Mouse (Mus musculus) cerebellum, adult 8-10 months (tissue): ENCODE measurements around the gene T.
"Not testable (repeated sequence)": the region's sequence is repeated elsewhere in the genome, so short reads cannot be mapped to it uniquely, and the experiment has no call there.

Experiments used
- DNase-seq: peaks from one replicate; pipeline ENCODE4 v3.0.0; 2022

T gene

DNA sequence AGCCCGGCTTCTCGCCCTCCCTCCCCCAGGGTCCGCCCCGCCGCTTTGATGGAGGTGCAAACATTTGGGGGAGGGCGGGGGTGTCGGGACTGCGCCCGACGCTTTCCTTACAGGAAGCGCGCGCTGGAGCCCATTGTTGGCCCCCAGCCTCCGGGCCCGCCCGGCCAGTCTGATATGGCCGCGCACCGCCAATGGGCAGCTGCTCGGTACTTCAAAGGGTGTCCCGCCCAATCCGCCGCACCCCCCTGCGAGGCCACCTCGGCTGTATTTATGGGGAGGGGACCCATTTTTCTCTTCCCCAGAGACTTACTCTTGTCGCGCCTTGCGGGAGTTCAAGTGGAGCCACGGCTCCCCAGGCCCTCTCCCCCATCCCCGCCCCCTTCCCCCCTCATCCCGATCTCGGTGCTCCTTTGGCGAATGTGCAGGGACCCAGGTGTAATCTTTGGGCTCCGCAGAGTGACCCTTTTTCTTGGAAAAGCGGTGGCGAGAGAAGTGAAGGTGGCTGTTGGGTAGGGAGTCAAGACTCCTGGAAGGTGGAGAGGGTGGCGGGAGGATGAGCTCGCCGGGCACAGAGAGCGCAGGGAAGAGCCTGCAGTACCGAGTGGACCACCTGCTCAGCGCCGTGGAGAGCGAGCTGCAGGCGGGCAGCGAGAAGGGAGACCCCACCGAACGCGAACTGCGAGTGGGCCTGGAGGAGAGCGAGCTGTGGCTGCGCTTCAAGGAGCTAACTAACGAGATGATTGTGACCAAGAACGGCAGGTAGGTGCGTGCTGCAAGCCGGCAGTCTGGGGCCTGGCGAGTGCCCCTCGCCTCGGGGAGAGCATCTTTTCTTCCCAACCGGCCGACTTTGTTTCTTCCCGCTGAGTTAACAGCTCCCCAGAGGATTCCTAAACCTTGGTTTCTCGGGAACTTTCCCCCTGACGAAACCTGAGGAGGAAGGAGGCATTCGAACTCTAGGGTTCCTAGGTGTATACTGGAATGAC lies at the start of gene T:
T (plus strand) TSS at position 446 of the 983 bp plus-strand sequence.
- DNase-seq: no peak

DNA sequence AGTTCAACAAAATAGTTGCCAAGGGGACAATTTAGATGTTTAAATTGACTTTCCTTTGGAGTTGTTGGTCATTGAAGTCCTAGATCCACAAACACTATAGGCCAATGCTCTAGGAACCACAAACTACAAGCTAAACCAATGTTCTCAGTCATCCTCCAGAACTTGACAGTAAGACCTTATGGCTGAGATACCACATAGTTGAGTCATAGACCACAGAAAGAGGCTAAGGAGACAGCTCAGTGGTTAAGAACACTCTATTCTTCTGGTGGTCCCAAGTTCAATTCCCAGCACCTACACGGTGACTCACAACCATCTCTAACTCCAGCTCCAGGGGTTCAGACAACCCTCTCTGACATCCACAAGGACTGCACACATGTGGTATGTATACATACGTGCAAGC lies 48.8 kb upstream of the T start:
- no peak for DNase-seq

DNA sequence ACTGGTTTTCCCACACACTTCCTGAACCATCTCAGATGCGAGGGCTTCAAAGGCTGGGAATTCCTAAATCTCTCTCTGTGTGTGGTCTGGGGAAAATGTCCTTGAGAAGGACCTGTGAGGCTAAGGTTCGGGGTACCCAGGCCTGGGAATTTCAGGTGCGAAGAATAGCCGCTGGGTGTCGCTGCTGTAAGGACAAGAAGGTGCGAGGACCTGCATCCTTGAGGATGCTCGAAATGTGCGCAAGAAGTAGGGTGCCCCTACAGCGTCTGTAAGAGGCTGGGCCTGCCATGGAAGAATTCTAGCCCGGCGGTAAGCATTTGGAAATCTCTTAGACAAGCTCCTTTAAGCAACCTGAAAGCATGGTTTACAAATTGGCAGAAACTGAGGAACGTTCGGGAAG lies 45.8 kb upstream of the T start:
- DNase-seq: no peak

DNA sequence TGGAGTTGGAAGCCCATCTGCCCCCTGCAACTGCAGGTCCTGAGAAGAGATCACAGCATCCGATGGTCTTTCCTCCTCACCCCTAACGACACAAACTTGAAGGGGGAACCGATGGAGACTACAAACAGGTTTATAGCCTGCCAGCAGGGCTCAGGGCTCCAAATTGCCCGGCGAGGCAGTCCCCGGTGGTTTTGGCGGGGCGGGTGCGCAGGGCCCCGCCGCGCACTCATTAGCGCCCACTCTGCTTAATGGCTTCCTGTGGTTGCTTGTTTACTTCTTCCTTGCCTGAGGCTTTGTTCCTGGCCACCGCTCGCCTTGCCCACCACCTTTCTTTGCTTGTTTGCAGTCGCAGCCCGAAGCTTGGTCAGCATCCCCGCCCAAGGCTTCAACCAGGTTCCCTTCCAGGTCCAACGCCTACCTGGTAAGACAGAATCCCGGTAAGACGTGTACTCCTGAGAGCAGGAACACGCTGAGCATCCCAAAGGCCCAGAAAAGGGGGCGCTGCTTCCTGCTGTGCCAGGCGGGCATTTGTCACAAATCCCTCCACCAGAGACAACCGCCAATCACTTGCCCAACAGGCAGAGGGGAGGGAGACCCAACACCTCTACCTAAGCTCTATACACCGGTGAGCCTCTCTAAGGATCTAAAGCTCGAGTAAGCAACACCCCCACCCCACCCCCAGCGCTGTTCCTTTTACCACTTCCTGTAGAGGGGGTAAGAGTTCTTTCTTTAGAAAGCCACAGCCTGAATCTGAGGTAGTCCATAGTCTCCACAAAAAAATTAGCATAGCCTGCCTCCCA lies 45.0 kb upstream of the T start:
- DNase-seq: no peak

DNA sequence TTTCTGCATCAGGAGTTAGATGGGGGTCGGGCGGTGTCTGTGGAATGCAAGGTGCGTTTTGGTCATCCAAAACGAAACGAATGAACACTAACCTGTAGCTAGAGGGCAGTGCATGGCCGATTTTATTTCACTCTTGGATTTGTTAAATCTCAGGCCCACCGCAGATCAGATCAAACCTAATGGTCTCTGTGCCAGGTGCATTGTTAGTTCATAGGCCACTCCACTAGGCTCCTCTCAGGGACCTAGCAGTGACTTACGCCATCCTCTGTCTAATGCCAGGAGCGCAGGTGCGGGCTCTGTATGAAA lies 44.5 kb upstream of the T start:
- no peak for DNase-seq

DNA sequence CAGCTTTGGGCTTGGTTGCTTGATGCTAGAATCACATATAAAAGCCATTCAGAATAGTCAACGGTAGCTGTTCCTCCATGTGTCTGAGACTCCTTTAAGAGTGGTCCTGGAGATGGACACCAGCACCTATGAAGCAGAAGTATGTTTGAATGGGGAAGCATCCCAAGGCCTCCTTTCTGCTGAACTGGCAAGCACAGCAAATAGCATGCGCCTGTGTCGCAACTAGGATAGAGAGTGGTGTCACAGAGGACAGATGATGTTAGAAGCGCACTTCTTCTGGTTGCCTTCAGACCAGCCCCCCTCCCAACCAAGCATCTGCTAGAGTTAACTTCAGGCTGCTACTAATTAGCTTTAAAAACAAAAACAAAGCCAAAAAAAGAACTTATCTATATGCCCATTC lies 43.7 kb upstream of the T start:
- no peak for DNase-seq

DNA sequence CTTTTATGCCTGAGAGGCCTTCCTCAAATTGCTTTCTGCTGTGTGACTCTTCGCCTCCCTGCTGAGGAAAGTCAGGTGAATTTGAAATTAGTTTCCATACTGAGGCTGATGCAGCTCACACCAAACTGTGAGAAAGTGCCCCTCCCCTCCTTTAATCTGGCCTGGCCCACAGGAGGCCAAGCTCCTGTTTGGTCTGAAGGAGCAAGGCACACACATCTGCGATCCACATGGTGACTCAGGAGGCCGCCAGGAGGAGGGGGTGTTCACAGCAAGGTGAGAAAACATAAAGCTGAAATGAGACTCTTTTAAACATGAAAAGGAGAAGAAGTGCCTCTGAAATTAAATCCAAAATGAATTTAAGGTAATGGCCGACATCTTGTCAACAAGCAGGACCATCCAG lies 37.9 kb upstream of the T start:
- no peak for DNase-seq

DNA sequence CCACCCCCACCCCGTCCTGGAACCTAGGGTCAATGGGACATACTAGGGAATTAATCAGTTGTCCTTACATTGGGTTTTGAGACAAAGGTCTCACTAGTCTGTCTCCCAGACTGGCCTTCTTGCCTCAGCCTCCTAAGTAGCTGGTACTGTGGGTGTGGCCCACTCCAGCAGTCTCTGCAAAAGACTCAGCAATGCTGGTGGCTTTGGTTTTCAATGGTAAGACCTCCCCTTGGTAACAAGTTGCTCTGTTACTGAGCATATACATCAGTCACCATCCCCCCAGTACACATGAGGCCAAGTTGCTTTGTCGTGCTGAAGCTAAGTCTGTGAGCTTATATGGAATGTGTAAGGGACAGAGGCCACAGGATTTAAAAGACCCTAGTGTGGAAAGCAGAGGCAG lies 36.3 kb upstream of the T start:
- DNase-seq: no peak

DNA sequence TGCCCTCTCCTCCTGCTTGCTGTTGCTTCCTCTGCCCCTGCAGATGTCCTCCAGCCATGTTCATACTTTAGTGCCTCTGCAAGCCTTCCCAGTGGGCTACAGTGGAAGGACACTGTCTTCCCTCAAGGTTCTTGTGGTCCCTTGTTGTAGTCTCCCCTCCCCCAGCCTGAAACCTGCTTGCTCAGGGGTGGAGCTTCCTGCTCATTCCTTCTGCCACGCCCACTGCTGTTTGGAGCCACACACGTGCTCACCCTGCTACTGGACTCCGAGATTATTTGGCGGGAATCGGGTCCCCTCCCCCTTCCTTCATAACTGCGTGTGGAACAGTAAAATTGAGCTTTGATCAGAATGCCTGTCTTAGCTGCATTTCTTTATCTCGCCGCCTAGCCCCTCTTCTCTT lies 30.3 kb upstream of the T start:
- DNase-seq: not testable (repeated sequence)

DNA sequence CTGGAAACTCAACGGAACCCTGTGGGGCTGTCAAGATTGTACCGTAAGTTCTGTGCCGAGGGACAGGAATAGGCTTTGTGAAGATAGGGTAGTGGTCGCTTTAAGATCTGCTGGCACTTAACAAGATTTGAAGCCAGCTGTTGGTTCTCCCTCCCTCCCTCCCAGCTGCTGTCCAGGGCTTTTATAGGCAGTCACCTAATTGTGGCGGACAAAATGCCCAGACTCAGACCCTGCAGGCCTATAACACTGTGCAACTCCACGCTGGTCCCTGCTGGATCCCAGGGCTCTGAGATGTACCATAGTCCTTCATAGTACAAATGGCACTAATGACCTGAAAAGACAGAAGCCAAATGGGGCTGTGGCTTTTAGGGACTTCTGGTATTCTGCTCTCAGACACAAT lies 27.9 kb upstream of the T start:
- DNase-seq: no peak

DNA sequence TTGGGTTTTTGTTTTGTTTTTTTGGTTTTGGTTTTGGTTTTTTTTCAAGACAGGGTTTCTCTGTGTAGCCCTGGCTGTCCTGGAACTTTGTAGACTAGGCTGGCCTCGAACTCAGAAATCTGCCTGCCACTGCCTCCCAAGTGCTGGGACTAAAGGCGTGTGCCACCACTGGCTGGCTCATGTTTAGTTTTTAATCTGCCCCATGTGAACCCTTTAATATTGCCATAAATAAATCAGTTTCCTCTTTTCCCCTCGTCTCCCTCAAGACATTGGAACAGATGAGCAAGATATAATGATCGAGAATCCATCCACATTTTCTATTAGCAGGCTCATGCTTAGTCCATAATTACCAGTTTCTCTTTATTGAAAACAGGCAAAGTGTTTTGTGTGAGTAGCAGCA lies 26.2 kb upstream of the T start:
- DNase-seq: not testable (repeated sequence)

DNA sequence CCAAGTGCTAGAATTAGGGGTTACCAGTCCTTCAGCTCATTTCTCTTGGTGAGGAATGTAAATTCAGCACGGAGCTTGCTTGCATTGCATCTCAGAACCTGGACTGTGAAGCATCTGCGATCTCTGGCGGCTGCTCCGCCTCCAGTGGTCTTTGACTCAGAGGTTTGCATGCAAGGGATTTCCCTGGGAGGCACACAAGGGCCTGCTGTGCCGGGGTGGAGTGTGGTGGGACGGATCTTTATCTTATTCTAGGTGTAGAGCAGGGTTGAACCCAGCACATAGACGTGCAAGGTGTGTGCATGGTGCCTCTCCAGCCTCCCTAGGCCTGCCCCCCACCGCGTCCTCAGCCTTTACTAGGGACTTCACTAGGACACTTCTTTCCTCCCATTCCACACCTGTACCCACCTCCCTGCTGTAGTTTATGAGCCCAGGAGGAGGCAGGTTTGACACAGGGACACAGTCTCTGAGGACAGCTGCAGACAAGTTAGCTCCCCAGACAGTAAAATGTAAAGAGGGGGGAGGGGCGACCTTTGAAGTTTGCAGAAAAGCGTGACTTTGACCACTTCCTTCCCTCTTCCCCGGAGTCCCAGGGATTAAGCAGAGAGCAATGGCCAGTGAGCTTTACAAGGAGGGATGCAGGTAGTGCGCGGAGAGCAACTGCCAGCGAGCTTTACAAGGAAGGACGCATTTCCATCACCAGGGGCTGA lies 25.5 kb upstream of the T start:
- DNase-seq: no peak

DNA sequence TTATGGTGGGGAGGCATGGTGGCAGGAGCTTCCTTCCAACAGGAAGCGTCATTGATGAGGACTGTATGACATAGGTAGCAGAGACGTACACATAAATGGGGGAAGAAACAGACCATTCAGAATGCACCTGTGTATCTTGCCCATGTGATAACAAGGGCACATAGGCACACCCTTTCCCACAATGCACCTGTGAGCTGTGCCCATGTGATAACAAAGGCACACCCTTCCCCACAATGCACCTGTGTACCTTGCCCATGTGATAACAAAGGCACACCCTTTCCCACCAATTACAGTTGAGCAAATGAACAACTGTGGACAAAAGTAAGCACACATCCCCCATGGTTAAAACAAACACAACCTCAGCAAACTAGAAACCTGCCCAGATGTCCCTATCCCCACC lies 23.9 kb upstream of the T start:
- DNase-seq: no peak

DNA sequence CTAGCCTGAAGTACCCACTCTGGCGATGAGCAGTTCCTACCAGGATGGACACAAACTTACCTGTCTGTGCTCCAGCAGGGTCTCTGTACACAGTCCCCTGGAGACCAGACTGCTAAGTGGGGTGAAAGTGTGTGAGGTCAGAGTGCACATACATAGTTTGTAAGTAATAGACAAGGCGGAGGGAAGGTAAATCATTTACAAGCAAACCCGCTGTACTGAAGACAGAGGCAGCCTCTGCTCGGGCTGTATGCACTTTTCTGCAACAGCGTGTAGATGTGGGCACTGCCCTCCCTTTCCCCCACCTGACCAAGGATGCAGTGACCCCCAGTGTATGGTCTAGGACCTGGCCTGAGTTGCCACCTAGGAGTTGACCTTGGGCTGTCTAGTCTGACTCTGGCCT lies 20.6 kb upstream of the T start:
- no peak for DNase-seq

DNA sequence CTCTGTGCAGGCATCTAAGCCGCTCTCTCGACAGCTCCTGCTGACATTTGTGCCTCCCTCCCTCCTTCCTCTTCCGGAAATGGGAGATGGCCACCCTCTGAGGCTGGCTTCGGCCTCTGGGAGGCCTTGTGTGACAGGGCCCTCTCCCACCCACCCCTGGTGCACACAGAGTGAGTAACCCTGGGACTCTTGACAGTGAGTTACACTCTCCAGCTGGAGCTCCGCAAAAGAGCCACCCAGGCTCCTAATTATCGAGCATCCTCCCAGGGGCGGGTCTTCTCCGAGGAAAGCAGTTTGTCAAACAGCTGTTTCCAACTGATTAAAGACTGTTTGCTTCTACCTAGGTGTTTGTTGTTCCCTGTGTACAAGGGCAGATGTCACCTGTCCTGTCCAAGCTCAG lies 18.7 kb upstream of the T start:
- DNase-seq: no peak

DNA sequence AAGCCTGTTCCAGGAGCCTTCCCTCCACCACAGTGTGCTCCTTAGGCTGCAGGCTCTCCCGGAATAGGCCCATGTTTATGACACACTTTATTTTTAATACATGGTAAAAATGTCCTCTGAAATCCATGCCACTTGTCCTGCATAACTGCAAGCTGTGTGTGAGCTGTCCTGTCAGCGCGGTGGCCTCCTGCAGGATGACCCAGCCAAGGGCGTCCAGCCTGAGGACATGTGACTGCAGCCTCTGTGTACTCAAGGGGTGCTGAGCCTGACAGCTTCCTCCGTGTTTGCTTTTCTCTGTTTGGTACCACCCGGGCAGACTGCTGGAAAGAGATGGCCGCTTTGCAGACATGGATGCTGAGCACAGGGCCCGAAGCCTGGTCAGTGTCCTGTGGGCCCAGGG lies 17.4 kb upstream of the T start:
- no peak for DNase-seq

DNA sequence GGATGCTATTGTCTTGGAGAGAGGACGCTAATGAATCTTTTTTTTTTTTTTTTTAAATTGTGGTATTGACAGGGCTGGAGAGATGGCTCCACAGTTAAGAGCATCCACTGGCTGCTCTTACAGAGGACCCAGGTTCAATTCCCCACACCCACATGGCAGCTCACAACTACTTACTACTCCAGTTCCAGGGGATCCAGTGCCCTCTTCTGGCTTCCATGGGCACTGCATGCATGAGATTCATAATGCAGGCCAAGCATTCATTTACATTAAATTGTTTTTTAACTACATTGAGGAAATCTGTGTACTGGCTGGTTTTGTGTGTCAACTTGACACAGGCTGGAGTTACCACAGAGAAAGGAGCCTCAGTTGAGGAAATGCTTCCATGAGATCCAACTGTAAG lies 13.5 kb upstream of the T start:
- no peak for DNase-seq

DNA sequence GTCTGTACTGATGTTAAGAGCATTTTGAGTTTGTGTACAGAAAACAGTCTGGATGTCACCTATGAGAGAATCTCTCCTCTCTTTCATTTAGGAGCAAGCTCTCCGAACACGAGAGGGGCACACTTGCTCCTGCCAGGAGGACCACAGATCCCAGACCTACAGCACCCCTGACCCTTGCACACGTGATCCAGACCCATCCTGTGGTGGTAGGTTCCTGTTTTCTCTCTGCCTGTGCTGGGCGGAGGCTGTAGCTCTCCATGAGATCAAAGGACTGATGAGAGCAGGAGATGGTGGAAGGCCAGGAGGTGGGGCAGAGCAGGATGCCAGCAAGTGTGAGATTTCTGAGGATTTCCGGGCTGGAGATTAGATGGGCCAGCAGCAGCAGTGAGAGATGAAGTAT lies 12.7 kb upstream of the T start:
- DNase-seq: no peak

DNA sequence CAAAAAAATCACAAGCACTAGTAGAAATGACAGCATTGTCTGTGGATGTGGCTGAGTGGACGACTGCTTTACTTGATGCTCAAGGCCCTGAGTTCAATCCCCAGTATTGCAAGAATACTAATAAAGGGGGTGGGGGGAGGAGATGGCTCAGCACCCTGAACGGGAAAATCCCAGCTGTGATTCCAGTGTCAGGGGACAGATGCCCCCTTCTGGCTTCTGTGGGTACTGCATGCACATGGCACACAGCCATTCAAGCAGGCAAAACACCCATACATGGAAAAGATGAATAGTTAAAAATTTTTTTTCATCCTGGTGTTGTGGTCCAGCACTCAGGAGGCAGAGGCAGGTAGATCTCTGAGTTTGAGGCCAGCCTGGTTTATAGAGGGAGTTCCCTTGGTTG lies 10.9 kb upstream of the T start:
- peak; percentile 12 for DNase-seq

DNA sequence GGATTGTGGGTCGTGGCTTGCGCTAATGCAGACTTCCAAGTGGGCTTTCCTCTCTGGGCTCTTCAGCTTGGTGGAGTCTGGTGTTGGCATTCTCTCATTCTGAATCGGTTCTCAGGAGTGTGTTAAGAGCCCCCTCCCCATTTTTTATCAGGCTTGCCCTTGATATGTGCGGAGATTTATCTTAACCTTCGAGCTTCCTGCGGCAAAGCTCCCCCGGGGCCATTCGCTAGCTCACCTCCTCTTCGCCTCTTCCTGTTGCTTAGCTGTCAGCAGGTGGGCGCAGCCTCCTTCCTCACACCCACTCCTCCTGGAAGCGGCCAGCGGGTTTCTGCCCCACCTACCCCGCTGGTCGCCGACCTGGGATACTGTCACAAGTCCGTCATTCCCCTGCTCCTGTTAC lies 4.8 kb upstream of the T start:
- DNase-seq: no peak

DNA sequence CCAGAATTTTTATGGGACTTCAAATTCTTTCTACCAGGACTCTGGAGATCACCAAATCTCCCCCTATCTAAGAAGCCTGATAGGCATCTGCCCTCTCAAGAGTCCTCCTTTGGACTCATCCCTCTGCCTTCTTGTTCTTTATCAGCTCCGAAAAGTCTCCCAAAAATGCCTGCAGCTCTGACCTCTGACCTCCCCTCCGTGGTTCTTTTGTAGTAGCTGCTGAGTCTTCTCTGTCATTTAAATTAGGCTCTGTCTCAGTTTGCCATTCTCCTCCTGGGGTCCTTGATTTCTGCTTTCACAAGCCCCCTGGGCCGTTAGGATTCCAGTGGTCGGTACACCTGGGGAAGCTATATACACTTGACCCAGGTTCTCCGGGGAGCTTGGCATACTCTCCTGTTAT lies 4.3 kb upstream of the T start:
- no peak for DNase-seq

DNA sequence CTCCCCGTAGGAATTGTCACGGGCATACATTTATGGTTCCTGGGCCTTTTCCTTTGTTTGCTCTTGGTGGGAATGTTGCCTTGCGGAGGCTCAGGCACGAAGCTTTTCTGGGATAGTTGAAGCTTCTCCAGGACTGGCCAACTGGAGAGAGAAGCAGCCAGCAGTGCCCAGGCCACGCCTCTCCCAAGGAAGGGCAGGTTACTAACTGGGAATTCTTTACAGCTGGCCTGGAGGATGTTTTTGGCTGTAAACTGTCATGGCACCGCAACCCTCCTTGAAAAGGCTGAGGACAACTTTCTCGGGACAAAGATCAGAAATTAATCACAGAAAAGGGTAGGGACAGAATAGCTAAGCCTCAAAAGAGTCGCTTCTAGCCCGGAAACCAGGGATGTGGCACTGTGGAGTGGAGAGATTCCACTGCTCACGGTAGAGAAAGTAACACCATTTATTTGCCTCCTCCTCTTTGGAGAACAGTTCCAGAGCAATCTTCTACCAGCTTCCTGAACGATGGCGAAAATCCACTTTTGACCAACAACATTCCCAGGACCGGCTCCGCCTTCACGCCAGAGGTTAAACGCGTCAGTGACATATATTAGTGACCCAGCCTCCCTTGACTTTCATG lies 1.9 kb upstream of the T start:
- no peak for DNase-seq
